Mouse (Mus musculus): Measurements from ENCODE around the gene Socs2.
"Not testable (repeated sequence)": the region's sequence is repeated elsewhere in the genome, so short reads cannot be mapped to it uniquely, and the experiment has no call there.

Gene Socs2

DNA sequence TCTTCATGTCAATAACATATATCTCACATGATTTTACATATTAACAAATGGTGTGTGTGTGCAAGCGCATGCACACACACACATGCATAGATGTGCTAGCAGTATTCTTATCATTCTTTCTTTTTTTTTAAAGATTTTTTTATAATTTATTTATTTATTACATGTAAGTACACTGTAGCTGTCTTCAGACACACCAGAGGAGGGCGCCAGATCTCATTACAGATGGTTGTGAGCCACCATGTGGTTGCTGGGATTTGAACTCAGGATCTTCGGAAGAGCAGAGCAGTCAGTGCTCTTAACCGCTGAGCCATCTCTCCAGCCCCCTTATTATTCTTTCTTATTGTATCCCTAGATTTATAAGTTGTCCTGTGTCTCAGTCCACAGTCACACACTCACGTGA lies 27.2 kb downstream of the Socs2 start:
- not testable (repeated sequence) for DNase-seq

DNA sequence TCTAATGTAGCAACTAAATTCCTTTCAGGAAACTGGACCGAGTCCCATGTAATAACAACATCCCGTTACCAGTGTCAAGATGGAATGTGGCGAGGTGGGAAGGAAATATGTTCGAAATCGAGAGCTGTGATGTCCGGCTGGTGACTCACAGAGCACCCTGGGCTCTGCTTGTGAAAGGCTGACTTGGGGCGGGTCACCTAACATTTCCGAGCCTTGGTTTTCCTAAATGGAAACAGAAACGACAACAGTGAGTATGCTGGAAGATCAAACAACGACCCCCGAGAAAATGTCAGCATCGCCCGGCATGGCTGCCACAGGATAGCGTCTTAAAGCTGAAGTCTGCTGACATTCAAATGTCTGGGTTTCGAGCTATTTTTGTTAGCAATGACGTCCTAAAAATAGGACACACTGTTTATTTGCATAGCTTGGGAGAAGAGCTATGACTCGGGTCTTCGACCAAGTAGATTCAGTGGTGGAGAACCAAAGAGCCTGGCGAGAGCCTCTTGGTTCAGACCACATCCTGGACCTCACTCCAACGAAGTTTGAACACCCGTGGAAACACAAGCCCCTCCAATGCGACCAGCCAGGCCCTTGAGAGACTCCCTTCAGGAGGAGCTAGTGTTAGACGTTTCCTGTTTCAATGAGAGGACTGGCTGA lies 28.0 kb downstream of the Socs2 start:
- no peak for DNase-seq

DNA sequence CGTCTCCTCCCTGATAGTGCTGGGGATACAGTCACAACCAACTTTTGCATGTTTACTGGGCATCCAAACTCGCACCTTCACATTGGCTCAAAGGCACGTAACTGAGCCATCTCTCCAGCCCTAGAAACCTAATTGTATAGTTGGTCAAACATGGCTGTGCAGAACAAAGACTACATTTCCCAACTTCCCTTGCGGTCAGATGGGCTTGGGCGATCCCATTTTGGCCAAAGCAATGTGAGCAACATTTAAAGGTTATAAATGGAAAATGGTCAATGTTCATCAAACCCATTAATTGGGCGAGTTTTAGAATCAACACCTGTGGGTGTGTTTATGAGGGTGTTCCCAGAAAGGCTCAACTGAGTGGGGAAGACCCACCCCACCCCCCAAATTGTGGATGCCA lies 30.5 kb downstream of the Socs2 start:
- DNase-seq: no peak

DNA sequence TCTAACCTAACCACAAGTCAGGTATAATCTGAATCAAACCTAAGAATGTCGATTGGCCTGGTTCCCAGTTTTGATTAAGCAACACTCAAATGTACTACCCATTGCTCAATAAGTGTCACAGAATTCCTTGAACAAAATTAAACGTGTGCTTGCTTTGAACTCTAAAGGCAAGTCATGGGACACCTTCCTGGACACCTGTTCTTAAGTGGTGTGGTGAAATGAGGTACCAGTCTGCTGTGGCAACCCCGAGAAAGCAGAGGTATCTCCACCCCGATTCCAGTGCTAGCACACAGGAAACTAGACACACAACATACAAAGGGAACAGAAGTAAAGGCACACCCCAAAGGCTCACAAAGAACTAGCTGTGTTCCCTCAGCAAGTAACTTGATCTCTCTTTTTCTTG lies 31.2 kb downstream of the Socs2 start:
- DNase-seq: no peak

DNA sequence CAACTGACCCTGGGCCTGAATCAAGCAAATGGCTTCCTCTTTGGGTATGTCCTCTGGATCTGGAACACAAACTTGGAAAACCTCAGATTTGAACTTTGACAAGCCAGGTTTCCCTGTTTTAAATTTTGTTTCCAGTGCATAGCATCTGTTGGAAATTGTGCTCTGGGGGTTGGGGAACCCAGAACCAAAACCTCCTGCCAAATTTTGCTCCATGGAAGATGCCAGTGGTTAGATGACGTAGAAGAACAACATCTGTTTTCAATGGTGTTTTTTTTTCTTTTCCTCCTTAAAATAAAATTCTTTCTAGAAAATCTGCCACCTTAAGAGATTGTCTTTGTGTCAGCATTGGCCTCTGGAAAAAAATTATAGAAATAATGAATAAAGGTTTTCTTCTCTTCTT lies 31.9 kb downstream of the Socs2 start:
- no peak for DNase-seq

DNA sequence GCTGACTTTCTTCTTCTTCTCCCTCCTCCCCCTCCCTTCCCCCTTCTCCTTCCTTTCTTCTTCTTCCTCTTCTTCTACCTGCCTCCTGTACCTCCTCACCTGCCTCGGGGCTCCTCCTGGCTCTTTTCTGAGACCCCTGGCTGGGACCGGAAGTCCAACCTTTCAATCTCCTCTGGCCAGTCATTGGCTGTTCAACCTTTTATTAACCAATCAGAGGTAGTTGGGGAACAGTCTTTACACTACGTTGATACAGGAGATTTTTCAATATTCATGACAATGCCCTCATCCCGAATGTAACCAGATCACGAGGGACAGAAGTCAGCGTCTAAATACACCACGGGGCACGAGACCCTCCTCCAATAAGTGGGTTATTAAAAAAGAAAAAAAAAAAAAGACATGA lies 32.5 kb downstream of the Socs2 start:
- no peak for DNase-seq

DNA sequence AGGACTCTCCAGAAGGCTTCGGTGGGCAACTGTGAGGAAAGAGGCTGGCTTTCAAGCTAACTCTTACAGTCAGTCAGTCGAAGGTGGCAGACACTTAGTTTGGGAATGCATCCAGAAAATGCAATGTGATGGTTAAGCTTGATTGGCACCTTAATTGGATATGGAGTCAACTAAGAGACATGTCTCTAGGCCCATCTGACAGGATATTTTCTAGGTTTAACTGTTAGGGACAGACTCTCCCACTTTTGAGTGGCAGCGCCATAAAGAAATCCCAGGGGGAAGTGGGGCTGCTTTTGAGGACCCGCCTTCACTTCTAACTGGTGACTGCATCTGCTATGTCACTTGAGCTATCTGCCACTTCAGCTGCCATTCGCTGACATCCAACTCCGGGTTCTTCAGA lies 43.6 kb downstream of the Socs2 start:
- DNase-seq: no peak

DNA sequence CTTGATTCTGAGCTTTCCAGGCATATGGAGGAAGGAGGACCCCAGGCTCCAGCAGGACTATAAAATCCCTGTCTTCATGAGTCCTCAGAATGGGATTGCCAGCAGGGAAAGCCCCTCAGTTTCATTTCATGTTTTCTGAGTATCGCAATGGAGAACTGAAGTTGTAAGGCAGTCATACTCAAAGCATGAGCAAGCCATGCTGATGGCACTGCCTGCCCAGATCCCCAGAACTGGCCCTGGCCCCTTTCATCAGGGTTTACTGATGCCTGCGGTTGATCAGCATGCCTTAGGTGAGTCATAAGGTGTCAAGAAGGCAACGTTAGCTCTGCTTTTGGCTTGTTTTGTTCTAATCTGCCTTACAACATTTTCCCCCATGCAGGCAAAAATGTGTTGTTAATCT lies 45.0 kb downstream of the Socs2 start:
- DNase-seq: no peak

DNA sequence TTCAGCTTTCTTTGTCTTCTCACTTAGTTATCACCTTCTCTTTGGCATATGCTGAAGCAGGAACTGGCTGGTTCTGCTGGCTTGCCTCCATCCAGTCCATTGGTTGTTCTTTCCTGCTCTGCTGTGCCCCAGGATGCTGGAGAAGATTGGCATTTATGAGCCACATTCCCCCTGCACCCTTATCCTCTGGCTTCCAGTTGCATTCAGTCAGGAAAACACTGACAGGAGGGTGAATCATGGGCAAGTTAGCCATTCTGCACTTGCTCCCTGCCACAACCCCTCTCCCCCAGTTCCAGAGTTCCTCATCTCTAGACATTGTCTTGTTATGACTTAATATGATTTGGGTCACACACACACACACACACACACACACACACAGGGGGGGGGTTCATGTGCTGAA lies 47.8 kb downstream of the Socs2 start:
- DNase-seq: no peak

DNA sequence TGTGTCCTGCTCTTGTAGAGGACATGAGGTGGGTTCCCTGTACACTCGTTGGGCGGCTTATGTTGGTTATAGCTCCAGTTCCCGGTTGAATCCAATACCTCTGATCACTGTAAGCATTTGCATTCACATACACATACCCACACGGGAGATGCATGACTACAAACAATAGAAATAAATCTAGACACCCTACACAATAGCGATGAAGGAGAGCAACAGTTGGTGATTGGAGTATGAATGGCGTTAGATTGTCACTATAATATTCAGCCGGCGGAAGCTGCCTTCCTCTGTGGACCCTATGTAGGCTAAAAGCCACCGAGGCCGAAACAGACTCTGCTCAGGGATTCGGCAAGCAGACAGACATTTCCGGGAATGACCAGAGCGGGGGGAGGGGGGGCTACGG lies 48.8 kb downstream of the Socs2 start:
- DNase-seq: no peak

DNA sequence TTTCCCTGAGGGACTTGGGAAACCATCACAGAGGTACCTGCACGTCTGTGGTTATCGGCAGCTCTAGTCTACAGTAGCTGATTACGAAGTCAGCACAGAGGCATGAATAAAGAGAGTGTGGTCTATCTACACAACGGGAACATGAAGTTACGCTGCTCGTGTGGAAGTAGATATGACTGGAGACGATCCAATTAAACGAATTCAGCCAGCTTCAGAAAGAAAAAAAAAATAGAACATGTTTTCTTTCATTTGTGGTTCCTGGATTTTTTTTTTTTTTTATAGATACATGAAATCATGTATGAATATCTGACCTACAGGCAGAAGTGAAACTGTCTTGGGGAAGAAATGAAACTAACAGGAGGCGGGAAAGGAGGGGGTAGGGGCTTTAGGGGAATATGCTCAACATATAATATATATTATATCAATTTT lies 49.3 kb downstream of the Socs2 start:
- DNase-seq: no peak

DNA sequence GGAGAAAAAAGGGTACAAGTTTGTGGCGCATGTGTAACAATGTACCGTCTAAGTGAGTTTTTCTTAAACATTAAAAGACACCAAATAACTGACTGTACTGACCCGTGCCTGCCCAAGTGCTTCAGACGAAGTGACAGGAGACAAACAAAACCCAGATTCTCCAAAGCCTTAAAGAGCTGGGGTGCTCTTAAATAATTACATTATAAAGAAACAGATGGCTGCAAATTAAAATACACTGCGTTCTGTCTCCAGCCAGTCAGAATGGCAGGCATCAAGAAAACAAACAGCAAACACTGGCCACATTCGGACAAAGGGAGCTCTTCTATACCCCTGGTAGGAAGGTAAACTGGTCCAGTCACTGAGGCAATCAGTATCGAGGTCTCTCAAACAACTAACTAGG lies 49.7 kb downstream of the Socs2 start:
- no peak for DNase-seq

DNA sequence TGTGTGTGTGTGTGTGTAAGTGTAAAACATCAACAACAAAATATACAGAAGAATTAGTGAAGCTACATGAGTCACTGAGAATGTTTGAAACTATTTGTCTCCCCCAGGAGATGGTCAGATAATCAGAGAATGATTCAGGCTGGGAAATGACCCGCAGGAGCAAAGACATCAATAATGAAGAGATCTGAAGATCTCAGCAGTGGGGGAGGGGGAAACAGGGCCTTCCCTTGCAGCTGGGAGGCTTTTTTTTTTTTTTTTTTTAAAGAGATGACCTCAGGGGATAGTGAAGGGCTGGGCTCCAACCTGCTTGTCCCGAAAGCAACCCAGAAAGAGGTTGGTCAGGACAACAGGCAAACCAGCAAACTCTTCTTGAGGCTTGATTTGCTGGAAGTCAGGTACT lies 54.7 kb downstream of the Socs2 start:
- DNase-seq: no peak

DNA sequence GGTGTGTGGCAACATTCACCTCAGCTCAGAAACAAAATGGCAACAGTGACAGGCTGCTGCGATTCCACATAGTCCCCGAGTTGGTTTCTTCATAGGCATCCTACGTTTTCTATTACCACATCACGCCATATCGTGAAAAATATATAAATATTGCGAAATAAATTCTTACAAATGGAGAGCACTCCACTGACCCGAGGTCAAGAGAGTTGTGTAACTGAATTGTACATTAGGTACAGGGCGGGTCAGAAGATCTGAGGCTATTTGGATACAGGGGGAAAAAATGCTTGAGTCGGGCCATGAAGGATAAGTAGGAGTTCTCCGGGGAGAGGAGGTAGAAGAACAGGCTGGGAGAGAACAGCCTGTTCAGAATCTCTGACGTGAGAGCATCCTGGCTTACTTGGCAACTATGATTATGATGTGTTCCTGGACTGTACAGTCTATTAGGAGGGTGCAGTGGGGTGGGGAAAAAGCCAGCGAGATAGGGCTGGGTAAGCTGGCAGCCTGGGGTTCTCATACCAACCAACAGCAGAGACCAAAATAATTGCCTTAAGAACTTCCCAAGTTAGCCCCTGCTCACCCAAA lies 55.6 kb downstream of the Socs2 start:
- DNase-seq: no peak

DNA sequence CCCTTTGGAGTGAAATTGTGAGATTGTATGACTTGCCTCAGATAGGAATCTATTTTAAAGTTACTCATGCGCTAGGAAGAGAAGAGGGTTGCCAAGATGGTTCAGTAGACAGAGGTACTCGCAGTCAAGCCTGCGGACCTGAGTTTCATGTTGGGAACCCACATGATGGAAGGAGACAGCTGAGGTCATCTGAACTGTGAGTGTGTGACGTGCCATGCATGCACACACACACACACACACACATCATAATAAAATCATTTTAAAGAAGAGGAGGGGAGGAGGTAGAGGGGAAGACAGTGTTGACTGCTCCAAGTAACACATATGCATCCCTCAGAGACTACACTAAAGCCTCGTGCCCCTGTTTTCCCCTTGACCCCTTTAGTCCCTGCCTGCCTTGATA lies 56.9 kb downstream of the Socs2 start:
- DNase-seq: no peak

DNA sequence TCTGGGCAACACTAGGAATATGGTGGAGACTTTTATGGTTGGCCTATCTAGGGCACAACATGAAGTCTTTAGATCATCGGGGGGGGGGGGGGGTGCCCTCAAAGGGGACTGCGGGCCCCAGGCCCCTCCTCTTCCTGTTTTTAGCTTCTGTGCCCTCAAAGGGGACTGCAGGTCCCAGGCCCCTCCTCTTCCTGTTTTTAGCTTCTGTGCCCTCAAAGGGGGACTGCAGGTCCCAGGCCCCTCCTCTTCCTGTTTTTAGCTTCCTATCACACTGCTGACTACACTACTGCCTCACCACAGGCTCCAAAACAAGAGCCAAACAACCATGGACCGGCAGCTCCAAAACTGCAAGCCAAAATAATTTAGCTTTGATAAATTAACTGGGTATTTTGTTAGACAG lies 59.3 kb downstream of the Socs2 start:
- no peak for DNase-seq

DNA sequence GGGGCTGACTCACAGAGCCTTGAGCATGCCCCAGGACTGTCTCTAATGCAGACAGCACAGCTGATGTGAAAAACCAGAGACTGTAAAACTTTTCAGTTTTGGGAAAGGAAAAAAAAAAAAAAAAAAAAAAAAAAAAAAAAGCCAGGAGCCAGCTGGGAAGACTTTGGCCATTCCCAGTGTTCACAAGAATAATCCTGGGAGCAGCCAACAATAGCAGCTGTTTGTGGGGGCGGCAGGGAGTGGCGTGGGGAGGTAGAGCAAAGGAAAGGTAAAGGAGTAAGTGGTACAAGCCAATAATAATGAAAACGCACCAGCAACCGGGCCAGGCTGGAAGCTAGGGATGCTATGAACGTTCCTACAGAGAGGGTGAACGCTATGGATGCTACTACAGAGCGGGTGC lies 60.3 kb downstream of the Socs2 start:
- DNase-seq: no peak

DNA sequence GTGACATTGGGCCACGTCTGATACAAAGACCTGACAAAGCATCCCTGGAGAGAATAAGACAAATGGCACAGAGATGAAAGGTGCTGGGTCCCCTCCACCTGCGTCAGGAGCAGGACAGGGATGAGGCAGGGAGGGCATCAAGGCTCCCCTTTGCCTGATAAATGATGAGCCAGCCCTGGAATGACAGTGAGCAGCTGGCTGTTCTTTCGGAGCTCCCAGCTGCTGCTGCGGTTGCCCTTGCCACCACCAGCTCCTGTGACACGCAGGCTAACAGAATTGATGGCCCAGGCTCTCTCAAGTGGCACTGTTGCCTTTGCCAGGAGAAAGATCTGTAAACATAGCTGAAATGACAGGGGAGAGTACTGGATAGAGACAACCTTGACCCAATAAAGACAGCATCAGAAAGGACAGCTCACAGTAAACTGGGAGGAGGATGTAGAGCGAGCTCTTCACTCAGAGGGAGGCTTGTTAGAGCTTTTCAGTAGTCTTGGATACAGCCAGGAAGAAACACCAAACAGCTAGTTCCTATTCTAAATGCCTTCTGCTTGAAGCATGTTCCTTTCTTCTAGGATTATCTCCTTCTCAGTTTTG lies 61.2 kb downstream of the Socs2 start:
- no peak for DNase-seq

DNA sequence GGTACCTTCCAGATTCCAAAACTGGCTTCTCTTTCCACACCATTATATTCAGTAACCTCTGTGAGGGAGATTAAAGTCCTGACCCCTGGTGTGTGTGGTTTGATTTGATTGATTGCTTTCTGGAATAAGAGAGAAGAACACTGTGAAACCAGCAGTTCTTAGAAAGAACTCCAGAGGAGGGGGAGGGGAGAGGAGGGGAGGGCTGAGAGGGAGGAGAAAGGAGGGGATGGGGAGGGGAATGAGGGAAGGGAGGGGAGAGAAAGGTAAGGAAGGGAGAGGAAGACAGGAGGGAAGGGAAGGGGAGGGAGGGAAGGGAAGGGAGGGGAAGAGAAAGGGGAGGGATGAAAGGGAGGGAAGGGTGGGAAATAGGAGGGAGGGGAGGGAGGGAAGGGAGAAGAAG lies 62.3 kb downstream of the Socs2 start:
- no peak for DNase-seq

DNA sequence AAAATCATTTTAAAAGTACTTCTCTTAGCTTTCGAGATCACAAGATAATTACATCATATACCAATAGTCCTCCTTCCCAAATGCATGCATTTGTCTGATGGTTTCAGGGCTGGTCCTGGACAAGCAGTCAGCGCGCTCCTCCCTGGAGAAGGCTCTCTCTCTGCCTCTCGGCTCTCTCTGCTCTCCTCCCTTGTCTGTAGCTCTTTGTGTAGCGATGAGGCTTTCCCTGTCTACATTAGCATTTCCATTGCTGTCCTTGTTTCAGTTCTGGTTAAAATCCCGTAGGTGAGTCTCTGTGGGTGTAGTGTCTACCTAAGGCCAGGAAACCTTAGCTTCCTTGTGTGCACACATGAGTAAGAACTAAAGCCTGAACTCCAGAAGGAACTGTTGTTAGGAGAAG lies 62.9 kb downstream of the Socs2 start:
- DNase-seq: no peak

DNA sequence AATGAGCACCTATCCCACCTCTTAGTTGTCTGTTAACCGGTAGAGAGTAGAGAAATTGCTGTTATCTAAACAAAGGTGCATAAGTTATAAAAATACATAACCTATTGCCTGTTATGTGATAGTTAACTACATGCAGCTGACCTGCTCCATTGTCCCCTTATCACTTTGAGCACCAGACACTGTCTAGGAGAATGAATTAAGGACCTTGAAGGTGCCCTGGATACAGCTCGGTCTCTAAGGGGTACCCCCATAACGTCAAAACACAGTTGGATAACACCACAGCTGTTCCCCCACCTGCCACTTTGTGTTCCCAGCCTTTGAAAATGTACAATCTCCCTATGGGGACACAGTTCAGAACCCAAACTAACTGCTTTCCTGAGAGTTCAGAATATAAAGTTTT lies 68.5 kb downstream of the Socs2 start:
- no peak for DNase-seq

DNA sequence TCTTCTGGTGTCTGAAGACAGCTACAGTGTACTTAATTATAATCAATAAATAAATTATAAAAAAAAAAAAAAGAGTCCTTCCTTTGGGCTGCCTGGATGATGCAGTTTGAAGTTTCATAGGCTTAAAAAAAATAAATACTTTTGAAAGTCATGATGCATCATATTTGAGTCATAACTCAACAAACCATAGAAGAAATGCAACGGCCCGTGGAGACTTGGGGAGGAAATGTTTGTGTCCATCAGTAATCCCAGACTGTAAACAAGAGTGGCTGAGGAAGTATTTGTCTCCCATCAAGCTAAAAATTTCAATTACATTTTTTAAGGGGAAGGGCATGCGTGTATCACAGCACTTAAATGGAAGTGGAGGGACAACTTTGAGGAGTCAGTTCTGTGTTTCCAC lies 69.2 kb downstream of the Socs2 start:
- DNase-seq: no peak

DNA sequence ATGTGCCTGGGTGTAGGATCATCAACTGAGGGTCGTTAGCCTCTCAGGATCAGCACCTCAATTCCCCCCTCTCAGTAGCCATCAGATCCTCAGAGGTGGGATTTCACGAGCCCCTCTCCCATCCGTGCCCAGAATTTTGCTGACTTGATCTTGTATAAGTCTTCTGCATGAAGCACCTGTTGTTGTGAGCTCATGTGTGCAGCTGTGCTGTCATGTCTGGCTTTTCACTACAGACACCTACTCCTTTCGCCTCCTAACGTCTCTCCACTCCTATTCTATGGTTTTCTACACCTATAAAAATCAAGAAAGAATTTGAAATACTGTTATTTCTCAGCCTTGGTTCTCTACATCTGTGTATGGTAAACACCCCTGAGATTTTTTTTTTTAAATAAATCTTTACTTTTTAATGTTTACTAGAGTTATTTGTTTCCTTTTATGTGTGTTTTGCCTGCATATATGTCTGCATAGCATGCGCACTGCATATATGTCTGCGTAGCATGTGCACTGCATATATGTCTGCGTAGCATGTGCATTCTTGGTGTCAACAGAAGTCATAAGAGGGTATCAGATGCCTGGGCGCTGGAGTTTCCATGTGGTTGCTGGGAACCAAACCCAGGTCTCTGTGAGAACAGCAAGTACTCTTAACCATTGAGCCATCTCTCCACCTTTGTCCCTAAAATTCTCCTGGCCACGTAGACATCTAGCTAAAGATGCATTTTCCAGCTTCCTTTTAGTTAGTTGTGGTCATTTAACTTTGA lies 74.0 kb downstream of the Socs2 start:
- no peak for DNase-seq

DNA sequence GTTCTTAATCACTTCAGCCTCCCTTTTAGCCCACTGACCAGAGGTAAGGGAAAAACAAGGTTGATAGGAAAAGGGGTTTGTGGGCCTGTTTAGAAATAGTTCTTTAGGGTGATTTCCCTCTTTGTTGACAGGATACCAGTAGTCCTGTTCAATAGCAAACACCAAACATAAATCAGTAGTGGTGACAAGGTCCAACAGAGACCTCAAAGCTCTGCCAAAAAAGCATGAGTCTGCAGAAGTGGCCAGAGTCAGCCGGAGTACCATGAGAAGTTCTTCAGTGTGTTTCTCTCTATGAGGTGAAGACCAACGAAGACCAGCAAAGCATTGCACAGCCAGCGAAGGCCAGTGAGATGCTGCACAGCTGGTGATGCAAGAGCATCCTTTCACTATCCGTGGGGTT lies 76.3 kb downstream of the Socs2 start:
- no peak for DNase-seq

Measured in cerebellum, postnatal 36 days (tissue).